Mouse (Mus musculus) neutrophil, adult 5-6 weeks (primary cell): ENCODE measurements around the gene Slamf9. TPM values are rescaled to one million over a fixed set of nuclear protein-coding genes. Genes with fewer than 3 reads are reported as not detected.

Experiments used
- ATAC-seq: fragments of 151-379, 151-347 bp; 2 replicates; pipeline ENCODE4 v1.8.0; 2017; ENCODE audit warnings: mild to moderate bottlenecking, moderate TSS enrichment; ENCODE audit not compliant: insufficient number of reproducible peaks, poor library complexity, low FRiP score, severe bottlenecking; ENCODE audit errors: extremely low read depth
- total RNA-seq: library from RNA; stranded (forward); fragments of 200-1000 nt; gene quantifications from 2 replicates; pipeline ENCODE4 v1.2.3, GENCODE M21; 2017

Gene Slamf9
- 2.9 and 4.1 TPM in 2 replicates for total RNA-seq

DNA sequence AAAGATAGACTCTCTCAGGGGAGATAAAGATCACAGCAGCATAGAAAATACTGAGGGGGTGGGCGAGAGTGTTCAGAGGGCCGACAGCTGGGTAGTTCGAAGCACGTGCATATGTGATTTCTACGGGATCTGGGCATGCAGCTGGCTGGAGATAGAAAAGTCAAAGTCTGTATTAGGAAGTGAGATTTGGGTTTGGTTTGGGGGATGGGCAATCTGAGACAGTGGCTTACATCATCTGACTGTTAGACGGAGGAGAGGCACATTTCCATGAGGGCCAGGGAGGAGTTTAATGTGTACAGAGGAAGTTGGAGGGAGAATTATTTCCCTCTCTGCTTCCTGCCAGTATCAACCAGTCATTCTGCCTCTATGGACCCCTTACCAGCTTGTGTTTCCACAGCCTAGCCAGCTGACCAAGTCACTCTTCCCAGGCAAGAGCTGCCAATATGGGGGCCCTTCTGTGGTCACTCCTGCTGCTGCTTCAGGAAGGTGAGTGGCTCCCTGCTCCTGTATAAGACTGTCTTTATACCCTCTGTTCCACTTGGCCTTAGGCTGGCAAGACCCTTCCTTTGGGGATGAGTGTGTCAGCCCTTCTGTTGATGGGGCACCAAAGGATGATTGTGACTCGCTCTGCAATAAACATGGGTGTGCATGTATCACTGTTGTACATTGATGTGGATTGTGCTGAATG is at the start of gene Slamf9:
TSS of gene Slamf9 (plus strand) at position 305 of the 688 bp plus-strand sequence.
- ATAC-seq, result peak; percentile 67; the same call in 1 of the 2 replicates

DNA sequence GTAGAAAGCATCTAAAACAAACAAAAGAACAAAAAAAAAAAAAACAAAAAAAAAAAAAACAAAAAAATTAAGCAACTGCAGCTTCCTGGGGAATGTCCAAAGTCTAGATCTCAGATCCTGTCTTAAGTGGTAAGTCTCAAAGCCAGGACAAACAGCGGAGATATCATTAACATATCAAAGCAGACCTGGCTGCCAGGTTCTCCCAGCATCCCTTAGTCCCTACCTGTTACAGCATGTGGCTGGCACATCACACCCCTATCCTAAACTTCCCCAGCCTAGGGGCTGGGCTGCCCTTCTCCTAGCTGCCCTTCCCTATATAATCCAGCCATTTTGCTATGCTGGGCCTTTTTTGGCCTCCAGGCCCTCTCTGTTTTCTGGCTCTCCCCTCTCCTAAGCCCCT is 48.7 kb upstream of the Slamf9 start:
- no peak for ATAC-seq

GRCm38 (mm10) chr1:172427841-172428240 is 47.3 kb upstream of the Slamf9 start:
- ATAC-seq, result no peak

- no peak for ATAC-seq
These were observed 46.5 kb upstream of the Slamf9 start for GRCm38 (mm10) chr1:172428614-172429013.

GRCm38 (mm10) chr1:172430731-172431220 is 44.4 kb upstream of the Slamf9 start:
- ATAC-seq, result no peak

DNA sequence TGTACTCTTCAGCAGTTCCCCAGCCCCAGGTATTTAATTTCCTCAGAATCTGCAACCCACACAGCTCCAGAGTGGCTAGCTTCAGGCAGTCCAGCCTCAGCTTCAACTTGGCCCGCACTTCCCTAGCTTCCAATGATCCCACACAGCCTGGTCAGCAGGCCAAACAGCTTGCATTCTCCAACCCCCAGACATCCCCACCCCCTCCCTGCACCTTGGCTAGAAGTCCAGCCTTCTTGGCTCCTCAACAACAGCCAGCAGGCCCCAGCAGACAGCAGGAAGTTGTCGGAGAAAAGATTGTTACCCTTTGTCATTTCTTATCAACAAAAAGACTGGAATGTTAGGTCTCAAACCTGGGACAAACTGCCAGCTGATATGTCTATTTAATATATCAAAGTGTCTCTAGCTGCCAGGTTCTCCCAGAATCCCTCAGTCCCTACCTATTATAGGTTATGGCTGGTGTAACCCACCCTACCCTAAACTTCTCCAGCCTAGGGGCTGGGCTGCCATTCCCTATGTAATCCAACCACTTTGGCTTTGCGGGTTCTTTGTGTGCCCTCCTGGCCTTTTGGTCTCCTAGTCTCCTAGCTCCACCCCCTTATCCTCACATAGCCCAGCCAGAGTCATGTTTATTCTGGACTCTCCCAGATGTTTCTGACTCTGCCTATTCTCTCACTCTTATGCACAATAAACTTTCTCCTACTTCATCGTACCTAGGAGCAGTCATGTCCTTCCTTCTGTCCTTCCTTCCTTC is 43.1 kb upstream of the Slamf9 start:
- no peak for ATAC-seq

DNA sequence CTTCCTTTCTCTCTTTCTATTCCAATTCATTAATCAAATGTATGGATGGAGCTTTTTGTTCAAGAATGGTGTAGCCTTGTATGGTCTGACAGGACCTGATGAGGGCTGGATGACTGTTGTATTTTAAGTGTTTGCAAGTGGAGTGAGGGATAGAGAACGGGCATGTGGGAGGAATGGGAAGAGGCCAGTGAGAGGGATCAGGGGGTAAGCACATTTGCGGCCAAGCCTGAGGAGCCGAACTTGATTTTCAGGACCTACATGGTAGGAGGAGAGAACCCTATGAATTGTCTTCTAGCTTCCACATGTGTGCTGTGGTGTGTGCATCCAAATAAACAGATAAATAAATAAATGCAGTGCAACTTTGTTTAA is 42.6 kb upstream of the Slamf9 start:
- ATAC-seq, result no peak

DNA sequence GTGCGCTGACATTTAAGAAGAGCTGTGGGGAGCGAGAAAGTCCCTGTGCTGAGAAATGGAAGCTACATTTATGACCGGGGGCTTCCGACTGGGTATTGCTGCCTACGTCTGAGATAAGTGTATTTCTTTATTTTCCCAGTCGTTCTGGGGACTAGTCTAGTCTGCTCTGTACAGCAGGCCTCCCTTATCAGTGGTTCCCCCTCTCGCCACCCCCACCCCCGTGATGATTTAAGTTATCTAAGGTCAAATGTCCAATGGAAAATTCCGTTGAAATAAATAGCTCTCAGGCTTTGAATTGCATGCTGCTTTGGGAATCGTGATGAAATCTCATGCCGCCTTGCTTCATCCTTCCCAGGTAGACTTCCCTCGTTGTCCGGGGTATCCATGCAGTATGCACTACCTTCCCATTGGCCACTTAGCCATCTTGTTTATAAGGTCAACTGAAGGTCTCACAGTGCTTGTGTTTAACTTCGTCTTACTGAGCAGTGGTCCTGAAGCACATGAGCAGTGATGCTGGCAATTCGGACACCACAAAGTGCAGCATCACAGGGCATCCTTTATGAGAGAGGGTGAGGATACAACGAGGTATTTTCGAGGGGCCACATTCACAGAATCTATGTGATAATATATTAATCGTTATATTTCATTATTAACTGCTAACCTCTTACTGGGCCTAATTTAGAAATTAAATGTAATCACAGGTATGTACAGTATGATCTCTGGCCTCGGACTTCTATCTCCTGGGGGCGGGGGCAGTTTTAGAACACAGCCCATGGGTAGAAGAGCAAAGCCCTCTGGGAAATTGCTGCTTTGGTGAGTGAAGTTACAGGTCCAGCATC is 41.9 kb upstream of the Slamf9 start:
- ATAC-seq, result peak; percentile 35; the same call in 1 of the 2 replicates

- peak; percentile 54 for ATAC-seq
These were observed 41.4 kb upstream of the Slamf9 start for GRCm38 (mm10) chr1:172433851-172434165.

- no peak for ATAC-seq
These were observed 38.4 kb upstream of the Slamf9 start for GRCm38 (mm10) chr1:172436785-172437184.

GRCm38 (mm10) chr1:172438621-172439020 is 36.5 kb upstream of the Slamf9 start:
- ATAC-seq, result no peak

GRCm38 (mm10) chr1:172440521-172440920 is 34.6 kb upstream of the Slamf9 start:
- no peak for ATAC-seq

DNA sequence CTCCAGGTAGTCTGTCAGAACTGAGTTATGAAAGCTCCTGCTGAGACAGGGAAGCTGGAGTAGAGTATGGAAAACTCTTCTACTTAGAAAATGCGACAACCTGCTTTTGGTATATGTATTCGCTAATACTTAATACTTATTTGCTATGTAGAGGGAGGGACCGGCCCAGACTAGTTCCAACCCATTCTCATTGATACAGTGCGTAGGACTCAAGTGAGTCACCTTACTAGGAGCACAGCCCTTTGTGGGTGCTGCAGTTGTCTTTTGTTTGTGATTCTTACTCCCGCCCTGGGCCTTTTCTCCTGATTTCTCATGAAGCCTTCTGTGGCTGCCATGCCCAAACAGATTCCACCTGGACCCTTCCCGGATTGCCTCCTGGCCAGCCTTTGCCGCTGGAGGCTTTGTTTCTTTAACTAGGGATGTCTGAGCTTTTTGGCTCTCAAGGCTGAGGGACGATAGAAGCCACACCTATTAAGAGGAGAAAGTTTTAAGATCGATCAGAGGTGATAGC is 33.2 kb upstream of the Slamf9 start:
- ATAC-seq, result no peak

- ATAC-seq, result 0 out of 2 replicates have a peak, but pooled peaks have one; percentile 16
These were observed 24.9 kb upstream of the Slamf9 start for GRCm38 (mm10) chr1:172450226-172450625.

DNA sequence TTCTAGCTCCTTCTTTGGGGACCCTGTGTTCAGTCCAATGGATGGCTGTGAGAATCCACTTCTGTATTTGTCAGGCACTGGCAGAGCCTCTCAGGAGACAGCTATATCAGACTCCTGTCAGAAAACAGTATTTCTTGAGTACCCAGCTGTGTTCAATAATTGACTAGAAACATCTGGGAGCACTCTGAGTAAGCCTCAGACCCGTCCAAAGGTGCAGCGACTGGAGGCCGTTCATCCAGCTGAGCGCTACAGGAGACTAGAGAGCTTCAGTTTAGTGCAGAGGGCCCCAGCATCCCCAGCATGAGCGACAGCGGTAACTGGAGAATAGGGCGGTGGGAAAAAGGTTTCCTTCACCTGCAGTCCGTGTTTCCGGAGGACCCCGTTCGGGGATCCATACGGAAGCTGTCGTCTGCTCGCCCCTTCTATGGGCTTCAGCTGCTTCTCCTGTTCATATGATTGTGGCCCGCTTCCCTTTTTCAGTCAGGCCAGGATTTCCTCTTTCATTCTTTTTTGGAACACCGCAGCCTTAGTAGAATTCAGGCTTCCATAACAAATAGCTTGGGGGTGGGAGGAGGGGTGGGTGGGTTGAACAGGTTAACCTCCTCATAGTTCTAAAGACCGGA is 24.2 kb upstream of the Slamf9 start:
- no peak for ATAC-seq

GRCm38 (mm10) chr1:172452911-172453310 is 22.2 kb upstream of the Slamf9 start:
- no peak for ATAC-seq

DNA sequence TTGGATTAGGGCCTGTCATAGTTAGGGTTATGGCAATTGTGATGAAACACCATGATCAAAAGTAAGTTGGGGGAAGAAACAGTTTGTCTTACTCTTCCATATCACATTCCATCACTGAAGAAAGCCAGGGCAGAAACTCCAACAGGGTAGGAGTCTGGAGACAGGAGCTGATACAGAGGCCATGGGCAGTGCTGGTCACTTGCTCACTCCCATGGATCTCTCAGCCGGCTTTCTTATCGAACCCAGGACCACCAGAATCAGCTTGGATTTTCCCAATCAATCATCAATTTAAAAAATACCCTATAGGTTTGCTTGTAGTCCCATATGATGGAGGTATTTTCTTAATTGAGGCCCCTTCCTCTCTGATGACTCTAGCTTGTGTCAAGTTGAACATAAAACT is 21.3 kb upstream of the Slamf9 start:
- ATAC-seq, result no peak

DNA sequence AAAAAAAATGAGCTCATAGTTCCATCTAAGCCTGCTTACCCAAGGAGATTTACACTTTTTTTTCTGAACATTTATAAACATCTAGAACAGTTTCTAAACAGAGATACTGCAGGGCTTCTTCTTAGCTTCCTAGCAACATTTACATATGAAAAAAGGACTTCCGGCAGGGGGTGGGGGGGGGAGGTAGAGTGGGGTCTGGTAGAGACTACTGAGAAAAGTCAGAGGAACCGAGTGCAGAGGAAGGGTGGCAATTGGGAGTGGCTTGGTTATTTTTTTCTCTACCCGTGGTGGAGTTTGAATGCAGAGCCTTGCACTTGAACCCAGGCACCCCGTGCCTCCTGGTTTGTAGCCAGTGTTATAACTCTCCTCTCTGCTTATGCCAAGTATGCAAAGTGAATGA is 19.7 kb upstream of the Slamf9 start:
- ATAC-seq, result peak; percentile 64
